Mouse (Mus musculus): ENCODE data around the gene Msl2.

The Msl2 gene

DNA sequence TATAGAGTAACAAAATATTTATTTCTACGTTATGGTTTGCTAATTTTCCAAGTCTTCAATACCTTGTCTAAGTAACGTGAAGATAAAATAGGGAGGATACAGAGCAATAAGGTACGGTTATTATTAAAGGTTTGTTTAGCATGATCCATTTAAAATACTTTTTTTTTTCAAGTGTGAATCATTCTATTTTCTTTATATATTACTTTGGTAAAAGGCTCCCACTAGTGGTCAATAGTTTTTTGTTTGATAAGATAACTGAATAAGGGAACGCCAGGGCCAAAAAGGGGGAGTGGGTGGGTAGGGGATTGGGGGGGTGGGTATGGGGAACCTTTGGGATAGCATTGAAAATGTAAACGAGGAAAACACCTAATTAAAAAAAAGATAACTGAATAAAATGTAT lies 79.0 kb downstream of the Msl2 start:
- DNase-seq (ENCODE audit: low spot score in 2 of 2): no peak
